Comparison of ENCODE assay signal across 9 mouse cellular contexts in genomic region chr6:112108651-112109050, GRCm38 (mm10).
DNase-seq lines count a peak whose midpoint lies in the region; ATAC-seq and TF ChIP-seq lines count a peak whose summit lies in the region.
"Had no signal": no experiment of that assay in that cellular context is flagged by ENCODE, and none has a peak within 500 bp of the region (broad histone marks: within the 10 kb centered on the region; RNA-seq: fewer than 3 reads in every experiment).

No protein-coding gene starts in this region.

- no peak for TF ChIP-seq EP300 in stomach, postnatal 0 days (optimal IDR thresholded peaks at IDR 0.05)

- DNase-seq in cerebellum, adult 18-20 months: peak; percentile 7
- no peak for DNase-seq in cerebellum, adult 11 months
- DNase-seq in cerebellum, adult 2 months: peak; percentile 7 to 39
- peak; percentile 79 for DNase-seq in layer of hippocampus, adult 8-10 months (ENCODE audit: low spot score in 2 of 2)
- DNase-seq in lung, postnatal 14 days: peak; percentile 15
- DNase-seq in kidney, adult 11 months: no peak
- no peak for DNase-seq in stomach, postnatal 0 days (ENCODE audit: low spot score)
- DNase-seq in embryo, embryonic 11 days: no peak

- TF ChIP-seq POLR2A in cerebellum, adult 2 months (IDR thresholded peaks at IDR 0.05; ENCODE audit: borderline replicate concordance, insufficient read depth, low read length): no peak

- H3K4me3 ChIP-seq in cerebellum, adult 2 months (replicated peaks; ENCODE audit: insufficient read depth, low read depth, low read length): no peak overlapping the region
- H3K4me3 ChIP-seq in stomach, postnatal 0 days (ENCODE audit: low read depth, low read length): no peak overlapping the region
- H3K4me3 ChIP-seq: hindbrain, embryonic 15.5 days had no signal

- WGBS in cerebellum, adult 2 months: 6% methylated on average over 13 of the region's 13 CpGs
- 76% methylated on average over 13 of the region's 13 CpGs for WGBS in stomach, postnatal 0 days

- H3K9ac ChIP-seq in stomach, postnatal 0 days (ENCODE audit: low read length): no peak overlapping the region
- H3K9ac ChIP-seq: hindbrain, embryonic 15.5 days had no signal

- H3K4me2 ChIP-seq in stomach, postnatal 0 days (replicated peaks; ENCODE audit: low read depth): no peak overlapping the region
- H3K4me2 ChIP-seq: hindbrain, embryonic 15.5 days had no signal

- H3K9me3 ChIP-seq in stomach, postnatal 0 days (ENCODE audit: control insufficient read depth, low read length): no peaks in the 10 kb centered on the region
- H3K9me3 ChIP-seq: hindbrain, embryonic 15.5 days had no signal

- H3K4me1 ChIP-seq in cerebellum, adult 2 months (ENCODE audit: control insufficient read depth, insufficient read depth, low read length): no peaks in the 10 kb centered on the region
- H3K4me1 ChIP-seq in stomach, postnatal 0 days (replicated peaks; ENCODE audit: control insufficient read depth, insufficient read depth): no peaks in the 10 kb centered on the region
- H3K4me1 ChIP-seq: hindbrain, embryonic 15.5 days had no signal

- H3K27me3 ChIP-seq in cerebellum, adult 2 months (ENCODE audit: control insufficient read depth, insufficient read depth, low read length): no peaks in the 10 kb centered on the region; the same call in 1 of the 2 replicates
- H3K27me3 ChIP-seq in stomach, postnatal 0 days (ENCODE audit: control insufficient read depth, insufficient read depth, low read length): no peaks in the 10 kb centered on the region
- H3K27me3 ChIP-seq: hindbrain, embryonic 15.5 days had no signal

- H3K27ac ChIP-seq in cerebellum, adult 2 months (ENCODE audit: insufficient read depth, low read length): no peak overlapping the region
- no peak overlapping the region for H3K27ac ChIP-seq in stomach, postnatal 0 days (replicated peaks)
- H3K27ac ChIP-seq: hindbrain, embryonic 15.5 days had no signal

- H3K36me3 ChIP-seq in stomach, postnatal 0 days (ENCODE audit: control insufficient read depth, insufficient read depth, low read length): no peaks in the 10 kb centered on the region
- H3K36me3 ChIP-seq: hindbrain, embryonic 15.5 days had no signal

- no peak for ATAC-seq in stomach, postnatal 0 days (ENCODE audit: low FRiP score, low TSS enrichment)

- TF ChIP-seq CTCF in cerebellum, adult 2 months (IDR thresholded peaks at IDR 0.05; ENCODE audit: borderline replicate concordance, insufficient read depth, low read depth, low read length): no peak
- no peak for TF ChIP-seq CTCF in stomach, postnatal 0 days (IDR thresholded peaks at IDR 0.05; ENCODE audit: low read depth)

Comparison
In these comparisons a context has a peak if more than half of its experiments do, and no peak if none do; other contexts are left out.
1. DNase-seq: peak in cerebellum, adult 18-20 months (2 of 2), cerebellum, adult 2 months (2 of 2), layer of hippocampus, adult 8-10 months (2 of 2) and lung, postnatal 14 days (single experiment); none in cerebellum, adult 11 months (single experiment), kidney, adult 11 months (single experiment), stomach, postnatal 0 days (single experiment) and embryo, embryonic 11 days (single experiment).